Mouse (Mus musculus) adrenal gland, postnatal 36 days (tissue): ENCODE data around the gene Scrn3. TPM values are rescaled to one million over a fixed set of nuclear protein-coding genes. Genes with fewer than 3 reads are reported as not detected.

Source experiments
- DNase-seq, 2 experiments: peaks; one replicate each; pipeline ENCODE4 v3.0.0; 2021; ENCODE audit warnings: mixed read lengths in 1 of 2
- total RNA-seq, 2 experiments: library from RNA; stranded (reverse); gene quantifications; 2 replicates each; pipeline ENCODE4 v1.2.3; 2021

Gene Scrn3
- total RNA-seq, 2 experiments from 2014 or later = 18.8 to 26.8 TPM

GRCm38 (mm10) chr2:73313117-73313501 is 708 bp downstream of the Scrn3 start:
- peak; percentile 29 to 36 for DNase-seq

- no peak for DNase-seq
These were observed 1.9 kb downstream of the Scrn3 start for GRCm38 (mm10) chr2:73314311-73314710.

GRCm38 (mm10) chr2:73317426-73317825 is 5.0 kb downstream of the Scrn3 start:
- DNase-seq = no peak

GRCm38 (mm10) chr2:73319218-73319617 is 6.8 kb downstream of the Scrn3 start:
- DNase-seq = no peak

- DNase-seq = no peak
These were observed 10.6 kb downstream of the Scrn3 start for GRCm38 (mm10) chr2:73322991-73323390.

GRCm38 (mm10) chr2:73325871-73326270 is 13.5 kb downstream of the Scrn3 start:
- DNase-seq = peak in 1 of 2 experiments; percentile 13

GRCm38 (mm10) chr2:73335949-73336348 is 23.5 kb downstream of the Scrn3 start:
- no peak for DNase-seq

GRCm38 (mm10) chr2:73338415-73338814 is 26.0 kb downstream of the Scrn3 start:
- no peak for DNase-seq

- no peak for DNase-seq
These were observed 31.3 kb downstream of the Scrn3 start for GRCm38 (mm10) chr2:73343701-73344100.

- no peak for DNase-seq
These were observed 32.8 kb downstream of the Scrn3 start for GRCm38 (mm10) chr2:73345204-73345603.

- no peak for DNase-seq
These were observed 34.1 kb downstream of the Scrn3 start for GRCm38 (mm10) chr2:73346345-73347086.

GRCm38 (mm10) chr2:73347136-73347535 is 34.7 kb downstream of the Scrn3 start:
- DNase-seq = no peak

- DNase-seq = no peak
These were observed 35.4 kb downstream of the Scrn3 start for GRCm38 (mm10) chr2:73347766-73348165.

- no peak for DNase-seq
These were observed 35.8 kb downstream of the Scrn3 start for GRCm38 (mm10) chr2:73348221-73348620.

- DNase-seq = no peak
These were observed 39.1 kb downstream of the Scrn3 start for GRCm38 (mm10) chr2:73351496-73351895.

- no peak for DNase-seq
These were observed 39.5 kb downstream of the Scrn3 start for GRCm38 (mm10) chr2:73351927-73352374.

- no peak for DNase-seq
These were observed 44.6 kb downstream of the Scrn3 start for GRCm38 (mm10) chr2:73357004-73357403.

- DNase-seq = no peak
These were observed 47.5 kb downstream of the Scrn3 start for GRCm38 (mm10) chr2:73359941-73360340.

- no peak for DNase-seq
These were observed 48.1 kb downstream of the Scrn3 start for GRCm38 (mm10) chr2:73360536-73360935.

- DNase-seq = no peak
These were observed 51.0 kb downstream of the Scrn3 start for GRCm38 (mm10) chr2:73363448-73363847.

GRCm38 (mm10) chr2:73371530-73372335 is 59.3 kb downstream of the Scrn3 start:
- no peak for DNase-seq

GRCm38 (mm10) chr2:73378326-73378725 is 65.9 kb downstream of the Scrn3 start:
- no peak for DNase-seq

- no peak for DNase-seq
These were observed 67.3 kb downstream of the Scrn3 start for GRCm38 (mm10) chr2:73379656-73380055.
